Mouse (Mus musculus) limb, embryonic 11.5 days (tissue): ENCODE measurements around the gene Panx3. TPM values are rescaled to one million over a fixed set of nuclear protein-coding genes. Genes with fewer than 3 reads are reported as not detected.
A peak's percentile ranks its signal among the peaks of the same experiment; 100 is the strongest.

ENCODE experiments used
- ATAC-seq: fragments of 200-750 bp; cut with Nextera tagmentation; 2 replicates; pipeline ENCODE4 v1.8.0; 2017; ENCODE audit warnings: low read depth; ENCODE audit not compliant: insufficient number of reproducible peaks, low FRiP score, low TSS enrichment
- DNase-seq: peaks from one replicate; pipeline ENCODE4 v3.0.0-alpha.2; 2015; ENCODE audit warnings: low spot score
- H3K27ac ChIP-seq: fragments of 300-500 bp; sonication (generic); replicated peaks from 2 replicates; pipeline ENCODE4 v1.5.1; 2014; ENCODE audit warnings: low read depth, mild to moderate bottlenecking, low read length
- H3K27me3 ChIP-seq: fragments of 300-500 bp; sonication (generic); 2 replicates; pipeline ENCODE4 v1.6.1; 2014; ENCODE audit warnings: mild to moderate bottlenecking, low read length, mixed read lengths; ENCODE audit not compliant: control insufficient read depth, insufficient read depth
- H3K36me3 ChIP-seq: fragments of 300-500 bp; sonication (generic); 2 replicates; pipeline ENCODE4 v1.6.1; 2014; ENCODE audit warnings: mild to moderate bottlenecking, low read length, moderate library complexity, mixed read lengths; ENCODE audit not compliant: control insufficient read depth, insufficient read depth
- H3K4me1 ChIP-seq: fragments of 300-500 bp; sonication (generic); 2 replicates; pipeline ENCODE4 v1.6.1; 2014; ENCODE audit warnings: low read length, mixed read lengths; ENCODE audit not compliant: control insufficient read depth, insufficient read depth
- H3K4me2 ChIP-seq: fragments of 300-500 bp; sonication (generic); 2 replicates; pipeline ENCODE4 v1.6.1; 2014; ENCODE audit warnings: low read depth, mild to moderate bottlenecking, moderate library complexity; ENCODE audit not compliant: severe bottlenecking
- H3K4me3 ChIP-seq: fragments of 300-500 bp; sonication (generic); 2 replicates; pipeline ENCODE4 v1.5.1; 2014; ENCODE audit warnings: low read depth, low read length
- H3K9ac ChIP-seq: fragments of 300-500 bp; sonication (generic); 2 replicates; pipeline ENCODE4 v1.6.1; 2014; ENCODE audit warnings: mild to moderate bottlenecking, low read length
- H3K9me3 ChIP-seq: fragments of 300-500 bp; sonication (generic); 2 replicates; pipeline ENCODE4 v1.6.1; 2016; ENCODE audit warnings: low read length; ENCODE audit not compliant: control insufficient read depth
- WGBS: fragments of 180-500 bp; shearing (Covaris S2); extraction: QIAGEN DNeasy Blood & Tissue Kit; methylation state at CpG from one replicate; pipeline ENCODE4 v1.1.7; 2014; 5-methylcytosine and 5-hydroxymethylcytosine counted together
- polyA plus RNA-seq: library from polyadenylated mRNA; unstranded; fragments of >200 nt; fragmentation: Nextera tagmentation; extraction: Ambion mirVana; gene quantifications from 2 replicates; pipeline ENCODE4 v1.2.1, GENCODE M21; 2014

The Panx3 gene
- polyA plus RNA-seq, 1 experiment from 2014 or later: not detected

GRCm38 (mm10) chr9:37614316-37614715, 54.7 kb downstream of the Panx3 start:
- Histone ChIP-seq H3K27me3 (no peaks in the 10 kb centered on the region), H3K4me3 (no peak overlapping the region), H3K9me3 (no peaks in the 10 kb centered on the region), H3K9ac (no peak overlapping the region), H3K4me2 (peak overlapping the region; percentile 73; the same call in 1 of the 2 replicates), H3K4me1 (no peaks in the 10 kb centered on the region), H3K27ac (no peak overlapping the region), H3K36me3 (no peaks in the 10 kb centered on the region)
- DNase-seq (no peak), ATAC-seq (peak; percentile 24; the same call in 1 of the 2 replicates)

GRCm38 (mm10) chr9:37613911-37614280, 55.1 kb downstream of the Panx3 start:
- H3K4me3 ChIP-seq: peak overlapping the region; percentile 60
- WGBS: 25% methylated on average over 6 of the region's 6 CpGs
- H3K9ac ChIP-seq: no peak overlapping the region; the same call in 1 of the 2 replicates
- H3K4me1 ChIP-seq: no peaks in the 10 kb centered on the region
- DNase-seq (no peak), ATAC-seq (peak; percentile 73)
- no peak overlapping the region for H3K27ac ChIP-seq
- H3K27me3 ChIP-seq: no peaks in the 10 kb centered on the region
- peak overlapping the region; percentile 73 for H3K4me2 ChIP-seq
- H3K9me3 ChIP-seq: no peaks in the 10 kb centered on the region
- no peaks in the 10 kb centered on the region for H3K36me3 ChIP-seq

- H3K27me3 ChIP-seq: no peaks in the 10 kb centered on the region
- no peak within 1 kb of the TSS for H3K27ac ChIP-seq
- no peaks in the 10 kb centered on the region for H3K4me1 ChIP-seq
- WGBS: under 1% methylated on average over 44 of the region's 45 CpGs
- H3K9me3 ChIP-seq: no peaks in the 10 kb centered on the region
- H3K4me3 ChIP-seq: peak within 1 kb of the TSS; percentile 60
- H3K36me3 ChIP-seq: no peaks in the 10 kb centered on the region
- H3K4me2 ChIP-seq: peak within 1 kb of the TSS; percentile 73
- peak within 1 kb of the TSS; percentile 78 for H3K9ac ChIP-seq
- ATAC-seq (peak; percentile 94), DNase-seq (peak; percentile 94)
These were observed 55.7 kb downstream of the Panx3 start, which contains the start of gene Spa17 for GRCm38 (mm10) chr9:37613182-37613910. TSS of gene Spa17 (minus strand) at chr9:37613722.

Other genes starting within 250 kb of the Panx3 start
- 0.16 and 0.33 TPM in 2 replicates for gene Robo3, start 236.0 kb downstream of the Panx3 start, polyA plus RNA-seq
- gene Msantd2, start 179.9 kb downstream of the Panx3 start, polyA plus RNA-seq: 34.1 and 35.6 TPM in 2 replicates
- 27.4 and 30.4 TPM in 2 replicates for gene Esam, start 141.2 kb downstream of the Panx3 start, polyA plus RNA-seq
- gene Vsig2, start 130.0 kb downstream of the Panx3 start, polyA plus RNA-seq: 0.55 and 0.87 TPM in 2 replicates
- 1.7 and 2.6 TPM in 2 replicates for gene Nrgn, start 116.3 kb downstream of the Panx3 start, polyA plus RNA-seq
- 5.0 and 7.2 TPM in 2 replicates for gene Siae, start 113.5 kb downstream of the Panx3 start, polyA plus RNA-seq
- gene Spa17, start 55.5 kb downstream of the Panx3 start, polyA plus RNA-seq: 5.4 and 7.2 TPM in 2 replicates
- 135 and 136 TPM in 2 replicates for gene Tbrg1, start 11.9 kb downstream of the Panx3 start, polyA plus RNA-seq
- not detected in 2 replicates for gene Olfr160, start 47.0 kb upstream of the Panx3 start, polyA plus RNA-seq
- not detected in 2 replicates for gene Olfr874, start 75.9 kb upstream of the Panx3 start, polyA plus RNA-seq
- gene Olfr875, start 102.6 kb upstream of the Panx3 start, polyA plus RNA-seq: not detected in 2 replicates
- not detected in 2 replicates for gene Olfr876, start 133.8 kb upstream of the Panx3 start, polyA plus RNA-seq
- not detected in 2 replicates for gene Olfr877, start 185.0 kb upstream of the Panx3 start, polyA plus RNA-seq
- not detected in 2 replicates for gene Olfr145, start 227.5 kb upstream of the Panx3 start, polyA plus RNA-seq
- gene Olfr878, start 248.6 kb upstream of the Panx3 start, polyA plus RNA-seq: not detected in 2 replicates